Mouse (Mus musculus) testis, adult 2 months (tissue): Measurements from ENCODE around the gene Olfr12. TPM values are rescaled to one million over a fixed set of nuclear protein-coding genes. Genes with fewer than 3 reads are reported as not detected.

Experiments
- H3K27ac ChIP-seq: fragments of 200-500 bp; 2 replicates; pipeline ENCODE4 v1.5.1; 2012; ENCODE audit warnings: low read depth, low read length; ENCODE audit not compliant: control insufficient read depth, insufficient read depth
- H3K27me3 ChIP-seq: fragments of 200-500 bp; 2 replicates; pipeline ENCODE4 v1.6.1; 2012; ENCODE audit warnings: mild to moderate bottlenecking, low read length, moderate library complexity; ENCODE audit not compliant: control insufficient read depth, insufficient read depth
- H3K36me3 ChIP-seq: fragments of 200-500 bp; 2 replicates; pipeline ENCODE4 v1.6.1; 2012; ENCODE audit warnings: mild to moderate bottlenecking, low read length; ENCODE audit not compliant: control insufficient read depth, insufficient read depth
- H3K4me1 ChIP-seq: fragments of 200-500 bp; 2 replicates; pipeline ENCODE4 v1.6.1; 2012; ENCODE audit warnings: low read length; ENCODE audit not compliant: control insufficient read depth, insufficient read depth
- H3K4me3 ChIP-seq: fragments of 200-500 bp; 2 replicates; pipeline ENCODE4 v1.5.1; 2012; ENCODE audit warnings: low read depth, mild to moderate bottlenecking, low read length, moderate library complexity, mixed read lengths; ENCODE audit not compliant: control insufficient read depth
- CTCF ChIP-seq: fragments of 200-500 bp; IDR thresholded peaks from 2 replicates; pipeline ENCODE4 v1.5.1; 2012; ENCODE audit warnings: low read depth, mild to moderate bottlenecking, inconsistent platforms, low read length, moderate library complexity; ENCODE audit not compliant: control insufficient read depth, insufficient read depth, insufficient replicate concordance
- POLR2A ChIP-seq: fragments of 200-500 bp; IDR thresholded peaks from 2 replicates; pipeline ENCODE4 v1.6.1; 2012; ENCODE audit warnings: low read depth, mild to moderate bottlenecking, inconsistent platforms, low read length, moderate library complexity; ENCODE audit not compliant: control insufficient read depth
- polyA plus RNA-seq: library from polyadenylated mRNA; depleted of rRNA; stranded (reverse); fragments of >200 nt; gene quantifications from 2 replicates; pipeline ENCODE4 v1.2.3, GENCODE M21; 2012; rRNA removed

The Olfr12 gene
- polyA plus RNA-seq, 1 experiment: 0.12 TPM

DNA sequence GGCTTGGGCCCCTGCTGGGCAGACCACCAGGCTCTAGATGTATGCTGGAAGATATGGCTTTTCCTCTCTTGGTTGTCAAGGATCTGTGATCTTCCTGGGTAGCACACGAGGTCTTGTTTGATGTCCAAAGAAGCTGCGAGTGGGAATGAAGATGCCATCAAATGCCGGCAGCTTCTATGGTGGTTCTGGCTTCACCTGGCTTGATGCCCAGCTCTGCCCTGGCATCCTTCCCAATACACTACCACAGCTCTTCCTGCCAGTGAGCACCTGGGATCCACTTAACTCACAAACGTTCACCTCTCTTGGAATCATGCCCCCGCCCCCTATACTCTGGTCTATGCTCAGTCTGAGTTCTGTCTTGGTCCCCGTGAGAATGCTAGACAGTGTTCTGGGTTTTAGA is 49.5 kb downstream of the Olfr12 start:
- Histone ChIP-seq H3K4me3 (no peak overlapping the region), H3K4me1 (no peaks in the 10 kb centered on the region; the same call in 1 of the 2 replicates), H3K27me3 (no peaks in the 10 kb centered on the region), H3K27ac (no peak overlapping the region), H3K36me3 (no peaks in the 10 kb centered on the region)
- no peak for TF ChIP-seq CTCF
- TF ChIP-seq POLR2A: no peak

DNA sequence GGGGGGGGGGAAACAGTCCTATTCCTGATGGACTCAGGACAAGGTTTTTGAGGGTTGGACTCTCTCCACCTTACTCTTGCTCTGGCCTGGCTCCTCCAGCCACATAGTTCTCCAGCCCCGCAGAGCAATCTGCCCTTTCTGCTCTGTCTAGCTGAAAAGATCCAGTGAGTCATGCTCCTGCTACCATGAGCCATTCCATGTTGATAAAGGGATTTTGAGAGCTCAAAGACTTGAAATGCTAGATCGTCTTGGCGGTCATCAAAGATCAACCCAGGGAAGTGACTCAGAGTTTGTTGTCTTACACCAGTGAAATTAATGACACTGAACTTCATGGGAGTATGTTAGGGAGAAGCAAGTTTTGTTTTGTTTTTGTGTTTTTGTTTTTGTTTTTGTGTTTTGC is 51.8 kb downstream of the Olfr12 start:
- H3K27ac ChIP-seq: no peak overlapping the region
- H3K27me3 ChIP-seq: no peaks in the 10 kb centered on the region
- H3K4me1 ChIP-seq: no peaks in the 10 kb centered on the region; the same call in 1 of the 2 replicates
- TF ChIP-seq CTCF: no peak
- TF ChIP-seq POLR2A: no peak
- H3K4me3 ChIP-seq: no peak overlapping the region
- H3K36me3 ChIP-seq: no peaks in the 10 kb centered on the region

DNA sequence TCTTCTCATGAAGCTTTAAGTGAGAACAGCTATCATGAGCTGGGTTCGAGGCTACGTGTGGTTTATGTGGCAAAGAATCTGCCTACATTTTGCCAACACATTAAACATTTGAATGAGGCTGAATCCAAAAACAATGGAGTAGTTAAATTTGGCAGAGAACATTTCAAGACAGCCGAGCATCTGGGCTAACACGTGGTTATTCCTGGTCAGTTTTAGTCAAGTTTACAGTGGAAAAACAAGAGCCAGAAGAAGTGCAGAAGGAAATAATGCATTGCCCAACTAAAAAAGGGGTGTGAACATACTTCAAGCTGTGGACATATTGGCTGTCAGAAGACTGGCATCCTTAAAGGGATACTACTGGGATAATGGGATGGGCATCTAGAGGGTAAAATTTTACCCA is 53.7 kb downstream of the Olfr12 start:
- no peaks in the 10 kb centered on the region for H3K36me3 ChIP-seq
- no peaks in the 10 kb centered on the region for H3K27me3 ChIP-seq
- H3K27ac ChIP-seq: no peak overlapping the region
- no peaks in the 10 kb centered on the region; the same call in 1 of the 2 replicates for H3K4me1 ChIP-seq
- TF ChIP-seq CTCF (no peak), POLR2A (no peak)
- no peak overlapping the region for H3K4me3 ChIP-seq

Other genes with a start within 250 kb of the Olfr12 start
- gene Ndufa10, start 143.9 kb upstream of the Olfr12 start, polyA plus RNA-seq: 30.1 and 33.5 TPM in 2 replicates
- not detected in 2 replicates for gene Olfr1416, start 132.7 kb upstream of the Olfr12 start, polyA plus RNA-seq
- gene Olfr1415, start 121.7 kb upstream of the Olfr12 start, polyA plus RNA-seq: not detected in 2 replicates
- gene Olfr1414, start 99.1 kb upstream of the Olfr12 start, polyA plus RNA-seq: not detected in 2 replicates
- gene Olfr1413, start 46.5 kb upstream of the Olfr12 start, polyA plus RNA-seq: 0.49 and 0.66 TPM in 2 replicates
- not detected in 2 replicates for gene Olfr1412, start 32.0 kb upstream of the Olfr12 start, polyA plus RNA-seq
- gene Olfr1411, start 23.4 kb upstream of the Olfr12 start, polyA plus RNA-seq: not detected in 2 replicates
- gene Olfr1410, start 12.0 kb upstream of the Olfr12 start, polyA plus RNA-seq: 0.06 TPM in 2 replicates
- gene Cops9, start 24.2 kb downstream of the Olfr12 start, polyA plus RNA-seq: 246 and 258 TPM in 2 replicates
- not detected in 2 replicates for gene Otos, start 31.1 kb downstream of the Olfr12 start, polyA plus RNA-seq
- 1.9 and 2.8 TPM in 2 replicates for gene Gpc1, start 213.9 kb downstream of the Olfr12 start, polyA plus RNA-seq